In the genomic region with DNA sequence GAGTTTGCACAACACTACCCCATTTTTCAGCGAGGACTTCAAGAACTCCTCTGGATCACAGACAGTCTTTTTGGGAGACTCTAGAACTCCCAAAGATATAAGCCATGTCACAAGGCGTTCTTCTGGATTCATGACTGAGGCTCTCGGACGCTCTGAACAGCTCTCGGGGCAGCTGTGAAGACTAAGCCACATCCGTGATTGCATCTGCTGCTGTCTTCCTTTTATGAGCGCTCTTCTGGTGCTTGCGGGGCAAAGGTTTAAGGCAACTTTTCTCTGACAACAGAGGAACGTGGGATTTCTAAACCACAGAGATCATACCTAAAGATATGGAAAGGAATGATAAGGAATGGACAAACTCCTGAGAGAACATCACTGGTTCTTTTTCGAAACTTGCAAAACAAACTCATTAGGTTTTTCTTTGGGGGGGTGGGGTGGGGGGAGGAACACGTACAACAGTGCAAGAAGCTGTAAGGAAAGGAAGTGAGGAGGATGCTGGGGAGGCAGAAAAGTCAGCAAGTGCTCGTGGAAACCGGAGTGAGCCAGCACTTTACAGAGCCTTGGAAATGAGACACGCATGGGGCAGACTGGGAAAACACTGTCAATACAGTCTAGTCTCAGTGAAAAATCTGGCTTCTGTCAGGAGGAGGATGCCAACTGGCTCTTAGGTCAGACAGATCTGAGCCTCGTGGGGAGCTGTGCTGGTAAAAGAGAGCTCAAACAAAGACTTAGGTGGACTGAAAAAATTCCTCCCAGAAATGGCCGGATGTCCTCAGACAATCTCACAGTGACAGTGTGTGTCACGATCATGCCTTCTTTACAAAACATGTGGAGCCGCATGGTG, we compare ENCODE assay signal across 9 mouse cellular contexts. TPM values are rescaled to one million over a fixed set of nuclear protein-coding genes. Genes with fewer than 3 reads are reported as not detected.
A peak's percentile ranks its signal among the peaks of the same experiment; 100 is the strongest.
DNase-seq lines count a peak whose midpoint lies in the region; ATAC-seq lines count a peak whose summit lies in the region.
"Had no signal": no experiment of that assay in that cellular context is flagged by ENCODE, and none has a peak within 500 bp of the region (broad histone marks: within the 10 kb centered on the region; RNA-seq: fewer than 3 reads in every experiment).

A gene (minus strand): TSS at position 359 of the 841 bp plus-strand sequence.

- no peaks in the 10 kb centered on the region for H3K9me3 ChIP-seq in kidney, embryonic 16.5 days (ENCODE audit: low read length)
- no peaks in the 10 kb centered on the region for H3K9me3 ChIP-seq in midbrain, embryonic 13.5 days
- H3K9me3 ChIP-seq: limb, embryonic 15.5 days had no signal

- H3K9ac ChIP-seq in kidney, embryonic 16.5 days (replicated peaks; ENCODE audit: low read length), result no peak within 1 kb of the TSS
- no peak within 1 kb of the TSS for H3K9ac ChIP-seq in midbrain, embryonic 13.5 days (replicated peaks)
- H3K9ac ChIP-seq: limb, embryonic 15.5 days had no signal

- H3K27ac ChIP-seq in kidney, embryonic 16.5 days (ENCODE audit: low read length), result no peak within 1 kb of the TSS
- H3K27ac ChIP-seq in midbrain, embryonic 13.5 days, result no peak within 1 kb of the TSS
- H3K27ac ChIP-seq: limb, embryonic 15.5 days had no signal

- no peaks in the 10 kb centered on the region for H3K36me3 ChIP-seq in kidney, embryonic 16.5 days (ENCODE audit: insufficient read depth, low read length)
- H3K36me3 ChIP-seq in midbrain, embryonic 13.5 days, result no peaks in the 10 kb centered on the region
- H3K36me3 ChIP-seq: limb, embryonic 15.5 days had no signal

- peak; percentile 10 for DNase-seq in kidney, postnatal 14 days
- DNase-seq in T-cell, adult 2 months (ENCODE audit: low spot score), result peak; percentile 51
- DNase-seq in heart, postnatal 25 days (ENCODE audit: low spot score), result no peak
- peak; percentile 24 for DNase-seq in lung, postnatal 36 days
- no peak for DNase-seq in neural tube, embryonic 10.5 days (ENCODE audit: extremely low spot score, low spot score)

- no peak within 1 kb of the TSS for H3K4me3 ChIP-seq in kidney, embryonic 16.5 days (ENCODE audit: low read length)
- H3K4me3 ChIP-seq in midbrain, embryonic 13.5 days (replicated peaks), result no peak within 1 kb of the TSS
- H3K4me3 ChIP-seq: limb, embryonic 15.5 days had no signal

- WGBS in kidney, embryonic 16.5 days, result 49% methylated on average over 18 of the region's 18 CpGs
- WGBS in midbrain, embryonic 13.5 days, result 74% methylated on average over 18 of the region's 18 CpGs

- ATAC-seq in kidney, embryonic 16.5 days (ENCODE audit: low FRiP score, low TSS enrichment), result no peak
- ATAC-seq in erythroblast, adult 5-6 weeks (replicated peaks; ENCODE audit: low FRiP score, poor library complexity, severe bottlenecking), result no peak
- no peak for ATAC-seq in midbrain, embryonic 13.5 days

- no peak within 1 kb of the TSS; the same call in 1 of the 2 replicates for H3K4me2 ChIP-seq in kidney, embryonic 16.5 days (replicated peaks; ENCODE audit: low read depth, low read length)
- H3K4me2 ChIP-seq in midbrain, embryonic 13.5 days (replicated peaks), result no peak within 1 kb of the TSS
- H3K4me2 ChIP-seq: limb, embryonic 15.5 days had no signal

- intact Hi-C loops in heart, postnatal 25 days (cut with DNase I), result no loop called here

- no peaks in the 10 kb centered on the region for H3K4me1 ChIP-seq in kidney, embryonic 16.5 days (ENCODE audit: insufficient read depth, low read length)
- no peaks in the 10 kb centered on the region for H3K4me1 ChIP-seq in midbrain, embryonic 13.5 days (replicated peaks)
- H3K4me1 ChIP-seq: limb, embryonic 15.5 days had no signal

- H3K27me3 ChIP-seq in kidney, embryonic 16.5 days (ENCODE audit: insufficient read depth, low read length), result no peaks in the 10 kb centered on the region
- no peaks in the 10 kb centered on the region for H3K27me3 ChIP-seq in midbrain, embryonic 13.5 days
- H3K27me3 ChIP-seq: limb, embryonic 15.5 days had no signal

RNA-seq across cellular contexts. Expression of the gene that starts here (rescaled TPM):
- 3.9 and 4.1 TPM in 2 replicates for polyA plus RNA-seq in kidney, embryonic 16.5 days (2015; fragmentation: Nextera tagmentation; extraction: Ambion mirVana)
- total RNA-seq in erythroblast, adult 5-6 weeks (2015; ENCODE audit: low replicate concordance), result 47.8 and 56.2 TPM in 2 replicates
- 25.8 and 37.2 TPM in 2 replicates for total RNA-seq in erythroblast, adult 5-6 weeks (2017; ENCODE audit: low replicate concordance)
- total RNA-seq in heart, postnatal 25 days (2021), result 10 to 100 TPM; 62.2 to 78.3 TPM
- polyA plus RNA-seq in midbrain, embryonic 13.5 days (2015; fragmentation: Nextera tagmentation; extraction: Ambion mirVana), result 5.7 and 6.2 TPM in 2 replicates

Comparison
In these comparisons a context has a peak if more than half of its experiments do, and no peak if none do; other contexts are left out.
1. DNase-seq: peak in kidney, postnatal 14 days (single experiment), T-cell, adult 2 months (single experiment) and lung, postnatal 36 days (single experiment); none in heart, postnatal 25 days (single experiment) and neural tube, embryonic 10.5 days (single experiment).